Mouse (Mus musculus): Measurements from ENCODE around the gene Fuca1.

DNA sequence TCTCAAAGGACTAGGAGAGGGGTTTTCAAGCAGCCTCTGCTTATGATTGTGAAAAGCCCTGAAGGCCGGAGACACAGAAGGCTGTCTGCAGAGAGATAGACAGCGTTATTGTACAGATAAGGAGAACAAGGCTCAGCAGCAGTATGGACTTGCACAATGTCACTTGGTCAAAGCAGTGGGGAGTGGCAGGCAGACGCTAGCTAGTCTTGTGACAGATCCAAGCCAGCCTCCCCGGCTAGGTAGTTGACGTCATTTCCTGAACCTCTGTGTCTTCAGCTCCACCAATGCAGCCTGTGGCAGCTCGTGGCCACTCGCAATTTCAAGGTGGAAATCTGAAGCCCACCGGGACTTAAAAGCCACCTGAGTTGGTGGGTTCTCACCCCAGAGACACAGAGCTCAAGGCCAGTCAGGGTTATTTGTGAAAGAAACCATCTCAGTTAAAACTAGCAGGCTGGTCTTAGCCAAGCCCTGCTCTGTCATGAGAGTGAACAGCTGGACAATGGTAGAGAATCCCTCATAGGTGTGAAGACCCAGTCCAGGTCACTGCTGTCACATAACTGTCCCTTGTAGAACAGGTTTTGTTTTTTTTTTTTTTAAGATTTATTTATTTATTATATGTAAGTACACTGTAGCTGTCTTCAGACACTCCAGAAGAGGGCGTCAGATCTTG lies 22.0 kb upstream of the Fuca1 start:
- TF ChIP-seq CTCF (IDR thresholded peaks at IDR 0.05; ENCODE audit: insufficient read depth, low read depth, low read length) (no peak), POLR2A (IDR thresholded peaks at IDR 0.05; ENCODE audit: insufficient read depth, low read depth, low read length) (no peak)
